Mouse (Mus musculus): Measurements from ENCODE around the gene Gtf2f2. TPM values are rescaled to one million over a fixed set of nuclear protein-coding genes. Genes with fewer than 3 reads are reported as not detected.
"Not testable (repeated sequence)": the region's sequence is repeated elsewhere in the genome, so short reads cannot be mapped to it uniquely, and the experiment has no call there.

Gtf2f2 gene
- polyA plus RNA-seq, 2 experiments from 2014 or later = 40.8 to 42.2 TPM

DNA sequence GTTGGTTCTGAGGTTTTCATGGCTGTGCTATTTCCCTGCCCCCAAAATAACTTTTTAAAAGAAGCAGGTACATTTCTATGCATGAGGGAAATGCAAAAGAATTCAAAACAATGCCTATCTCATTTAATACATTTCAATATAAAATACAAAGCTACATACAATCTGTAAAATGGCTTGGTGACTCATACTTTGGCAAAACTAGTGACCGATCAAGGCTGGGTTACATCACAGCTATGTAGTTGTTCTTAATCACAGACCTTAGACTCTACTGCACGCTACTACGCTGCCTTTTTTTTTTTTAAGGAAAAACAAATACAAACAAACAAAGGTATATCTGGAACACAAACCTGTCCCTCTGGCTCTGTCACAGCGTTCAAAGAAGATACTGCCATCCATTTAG lies 18.3 kb downstream of the Gtf2f2 start:
- no peak for ATAC-seq

DNA sequence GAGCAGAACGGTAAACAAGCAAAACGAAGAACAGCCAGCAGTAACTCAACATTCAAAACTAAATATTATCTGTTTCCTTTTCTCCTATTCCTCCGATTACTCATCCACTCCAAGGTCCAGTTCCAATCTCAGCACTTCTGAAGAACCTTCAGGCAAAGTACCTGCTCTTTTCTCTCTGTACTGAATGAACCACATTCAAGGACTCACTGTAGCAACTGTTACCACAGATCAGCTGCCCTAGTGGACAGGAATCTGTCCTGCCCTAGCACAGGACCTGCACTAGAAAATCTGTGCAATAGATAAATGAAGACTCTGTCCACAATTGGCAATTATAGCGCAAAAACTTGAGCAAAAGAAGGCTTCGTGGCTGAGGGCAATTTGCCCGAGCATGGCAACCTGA lies 19.7 kb downstream of the Gtf2f2 start:
- ATAC-seq = no peak

DNA sequence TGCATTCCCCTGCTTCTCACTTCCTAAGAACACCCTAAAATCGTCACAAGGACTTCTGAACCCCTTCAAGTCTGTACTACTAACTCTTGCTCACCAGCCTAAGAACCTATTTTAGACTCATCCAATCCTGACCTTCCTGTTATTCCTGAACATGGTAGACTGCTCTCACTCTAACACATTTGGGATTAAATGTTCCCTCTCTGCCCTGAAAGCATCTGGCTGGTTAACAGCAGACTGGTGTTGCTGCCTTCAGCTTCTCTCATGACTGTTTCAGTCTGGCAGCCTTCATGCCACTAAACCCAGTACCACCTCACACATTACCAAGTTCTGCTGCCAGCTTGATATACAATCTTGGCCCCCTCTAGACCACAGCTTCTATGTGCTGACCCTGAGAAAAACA lies 21.5 kb downstream of the Gtf2f2 start:
- ATAC-seq = no peak

DNA sequence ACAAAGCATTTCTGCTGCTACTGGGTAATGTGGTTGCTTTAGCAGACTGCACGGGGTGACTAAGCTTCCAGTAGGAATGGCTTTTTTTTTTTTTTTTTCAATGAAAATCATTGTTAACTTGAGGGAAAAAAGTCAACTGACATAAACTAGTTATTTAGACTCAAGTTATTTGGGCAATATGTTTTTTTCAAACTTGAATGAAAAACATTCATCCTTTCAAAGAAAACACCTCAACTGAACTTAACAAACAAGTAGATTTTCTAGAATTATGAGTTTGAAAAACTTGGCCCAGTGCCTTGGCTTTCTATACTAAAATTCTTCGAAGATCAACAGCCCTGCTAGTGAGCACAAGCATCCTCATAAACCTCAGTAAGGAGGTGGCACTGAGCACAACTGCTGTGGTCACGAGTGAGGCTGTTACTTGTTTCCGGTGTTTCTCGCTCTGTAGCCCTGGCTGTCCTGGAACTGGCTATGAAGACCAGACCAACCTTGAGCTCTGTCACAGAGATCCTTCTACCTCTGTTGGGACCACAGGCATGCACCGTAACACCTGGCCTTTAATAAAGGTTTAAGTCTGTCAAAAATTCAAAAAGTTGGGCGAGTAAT lies 23.7 kb downstream of the Gtf2f2 start:
- peak; percentile 62 for ATAC-seq

DNA sequence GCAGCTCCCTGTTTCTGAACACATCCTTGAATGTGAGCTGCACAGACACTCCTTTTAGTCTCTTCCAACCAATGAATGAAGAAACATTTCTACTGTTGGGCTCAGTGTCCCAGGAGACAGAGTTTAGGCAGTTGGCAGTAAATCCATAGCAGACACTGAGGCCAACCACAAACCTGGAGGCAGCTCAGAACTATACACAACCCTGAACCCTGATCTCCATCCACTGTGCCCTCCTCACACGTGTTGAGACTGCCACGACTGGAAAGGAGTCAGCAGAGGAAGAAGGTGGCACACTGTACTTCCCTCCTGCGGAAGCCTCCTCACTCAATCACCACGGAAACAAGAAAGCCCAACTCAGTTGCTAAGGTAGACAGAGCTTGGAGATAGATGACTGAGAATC lies 25.6 kb downstream of the Gtf2f2 start:
- no peak for ATAC-seq

DNA sequence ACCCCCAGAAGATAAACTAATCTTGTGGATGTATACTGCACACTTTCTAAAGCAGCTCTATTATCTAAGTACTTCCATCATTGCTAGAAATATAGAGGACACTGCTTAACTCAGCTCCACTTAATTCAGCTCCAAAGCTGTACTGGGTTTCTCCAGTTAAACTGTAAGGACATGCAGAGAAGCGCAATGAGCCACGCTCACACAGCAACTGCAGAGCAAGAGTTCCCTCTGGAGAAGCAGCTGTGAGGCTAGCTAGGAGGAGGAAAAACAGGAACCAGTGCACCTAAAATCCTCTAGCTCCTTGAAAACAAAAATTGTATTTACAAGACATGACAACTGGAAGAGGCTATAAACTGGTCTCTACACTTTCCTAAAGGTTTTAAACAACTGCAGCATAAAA lies 26.8 kb downstream of the Gtf2f2 start:
- ATAC-seq = no peak

DNA sequence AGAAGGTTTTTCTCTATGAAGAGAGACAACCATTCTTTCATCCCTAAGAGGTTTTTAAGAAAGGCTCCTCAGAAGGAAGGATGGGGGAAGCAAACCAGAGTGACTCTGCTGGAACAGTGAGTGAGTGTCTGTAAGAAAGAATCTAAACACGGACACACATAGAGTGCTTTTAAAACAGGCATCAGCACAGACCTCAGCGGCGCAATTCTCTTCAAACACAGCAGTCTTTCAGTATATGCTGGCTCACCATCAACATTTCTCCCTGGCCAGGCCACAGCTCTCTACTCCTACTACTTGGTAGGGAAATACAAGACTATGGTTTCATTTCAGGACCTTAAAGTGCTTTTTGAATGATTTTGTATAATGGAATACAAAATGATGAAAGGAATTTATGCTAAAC lies 29.4 kb downstream of the Gtf2f2 start:
- no peak for ATAC-seq

DNA sequence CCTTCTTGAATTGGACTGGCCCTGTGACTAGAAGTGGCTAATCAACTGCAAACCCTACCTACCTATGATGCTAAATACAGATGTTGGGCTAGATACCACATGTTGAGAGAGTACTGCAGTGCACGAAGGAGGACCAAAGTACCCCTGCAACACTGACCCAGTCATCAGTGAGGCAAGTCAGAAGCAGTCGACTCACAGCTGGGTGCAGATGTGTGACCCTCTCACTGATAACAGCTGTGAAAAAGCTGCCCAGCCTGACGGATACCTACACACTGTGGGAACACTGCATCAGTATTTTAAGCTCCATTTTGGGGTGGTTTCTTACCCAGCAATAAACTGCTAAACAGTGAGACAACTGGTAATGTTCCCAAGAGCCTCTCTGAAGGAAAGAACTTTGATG lies 34.6 kb downstream of the Gtf2f2 start:
- ATAC-seq = no peak

DNA sequence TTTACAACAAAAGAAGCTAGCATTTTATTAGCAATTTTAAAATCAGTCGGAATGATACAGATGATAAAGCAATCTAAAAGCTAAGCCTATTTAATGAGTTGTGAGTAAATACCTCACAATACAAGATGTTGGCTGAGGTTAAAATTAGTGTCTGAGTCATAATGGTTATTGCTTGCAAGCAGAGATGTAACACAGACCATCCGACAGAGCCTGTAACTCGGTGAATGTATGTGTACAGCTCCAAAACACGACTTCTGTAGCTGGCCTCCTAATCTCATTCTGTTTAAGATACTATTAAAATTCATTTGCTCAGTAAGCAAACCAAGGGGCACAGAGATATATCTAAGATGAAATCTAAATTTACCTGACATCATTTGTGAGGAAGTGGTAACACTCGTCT lies 43.4 kb downstream of the Gtf2f2 start:
- no peak for ATAC-seq

DNA sequence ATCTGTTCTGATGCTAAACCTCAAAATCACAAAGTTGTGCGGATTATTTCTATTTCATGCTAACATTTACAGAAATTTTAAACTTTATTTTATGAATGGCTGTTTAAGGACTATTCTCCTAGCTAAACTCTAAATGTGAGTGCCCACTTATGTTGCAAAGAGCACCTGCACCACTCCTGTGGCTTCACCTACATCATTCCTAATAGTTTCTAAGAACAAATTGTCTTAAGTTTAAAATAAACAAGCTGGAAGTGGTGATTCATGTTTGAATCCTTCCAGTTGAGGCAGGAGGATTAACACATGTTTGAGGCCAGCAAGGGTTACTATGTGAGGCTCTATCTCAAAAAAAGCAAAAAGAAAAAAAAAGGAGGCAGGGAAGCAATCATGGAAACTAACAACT lies 46.2 kb downstream of the Gtf2f2 start:
- no peak for ATAC-seq

DNA sequence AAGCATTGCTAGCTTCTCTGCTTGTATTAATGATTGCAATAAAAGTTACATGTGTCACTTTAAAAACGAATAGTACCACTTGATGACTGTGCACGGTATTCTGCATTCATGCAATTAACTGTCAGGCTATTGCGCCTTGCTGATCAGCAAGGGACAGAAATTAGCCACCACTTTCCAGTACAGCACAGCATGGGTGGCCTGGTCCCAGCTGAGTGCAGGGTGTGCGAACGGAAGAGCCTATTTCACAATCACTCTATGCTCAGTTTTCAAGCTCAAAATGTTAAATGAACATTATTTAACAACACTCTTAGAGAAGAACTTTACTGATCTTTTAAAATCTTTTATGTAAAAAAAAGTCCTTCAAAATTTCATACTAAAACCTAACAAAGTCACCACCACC lies 46.7 kb downstream of the Gtf2f2 start:
- no peak for ATAC-seq

DNA sequence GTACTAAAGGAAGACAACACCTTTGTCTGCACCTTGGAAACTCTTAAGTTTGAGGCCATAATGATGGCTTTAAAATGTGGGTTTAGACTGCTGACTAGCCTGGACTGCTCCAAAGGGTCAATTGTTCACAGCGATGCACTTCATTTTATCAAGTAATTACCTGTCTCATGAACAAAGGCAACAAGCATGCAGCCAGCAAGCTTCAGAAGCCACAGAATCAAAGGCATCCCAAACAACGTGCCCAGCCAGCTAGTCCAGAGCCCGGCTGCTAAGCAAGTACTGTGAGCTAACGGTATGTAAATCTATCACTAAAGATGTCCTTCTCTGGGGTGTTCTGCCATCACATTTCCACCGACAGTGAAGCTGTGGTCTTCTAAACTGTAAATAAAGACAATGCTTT lies 47.5 kb downstream of the Gtf2f2 start:
- no peak for ATAC-seq

DNA sequence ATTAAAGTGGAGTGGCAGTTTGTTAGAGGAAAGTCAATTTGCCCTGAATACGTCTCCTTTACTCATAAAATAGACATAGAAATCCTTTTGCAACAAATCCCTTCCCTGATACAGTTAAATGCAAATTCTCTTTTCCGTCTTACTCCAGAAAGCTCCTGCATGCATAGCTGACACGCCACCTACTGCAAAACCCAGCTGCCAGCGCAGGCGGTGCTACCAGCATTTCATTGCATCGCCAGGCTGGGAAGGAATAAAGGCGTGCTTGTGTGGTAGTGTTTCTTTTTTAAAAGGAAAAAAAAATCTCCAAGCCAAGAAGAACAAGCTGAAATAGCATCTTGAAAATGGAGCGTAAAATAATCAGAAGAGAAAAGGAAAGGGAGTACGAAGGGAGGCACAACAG lies 48.4 kb downstream of the Gtf2f2 start:
- no peak for ATAC-seq

DNA sequence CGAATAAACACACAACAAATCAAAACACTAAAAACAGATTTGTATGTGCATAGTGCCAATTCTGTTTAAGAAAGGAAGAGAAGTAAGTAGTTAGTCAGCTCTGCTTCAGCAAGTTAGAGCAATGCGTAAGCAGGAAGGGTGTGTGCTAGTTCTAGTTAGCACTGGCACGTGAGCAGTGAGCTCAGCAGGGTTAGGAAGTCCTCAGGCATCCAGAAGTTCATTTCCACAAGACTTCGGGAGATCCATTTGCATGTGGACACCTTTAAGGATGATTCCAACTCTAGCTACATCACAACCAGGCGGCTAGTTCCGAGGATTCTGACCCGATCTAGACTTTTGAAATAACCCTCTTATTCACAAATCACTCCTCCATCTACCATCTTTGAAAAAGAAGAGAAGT lies 55.9 kb downstream of the Gtf2f2 start, which contains the start of gene Kctd4:
Gene Kctd4, plus strand, starts transcription at position 244 of the 400 bp plus-strand sequence.
- no peak for ATAC-seq

DNA sequence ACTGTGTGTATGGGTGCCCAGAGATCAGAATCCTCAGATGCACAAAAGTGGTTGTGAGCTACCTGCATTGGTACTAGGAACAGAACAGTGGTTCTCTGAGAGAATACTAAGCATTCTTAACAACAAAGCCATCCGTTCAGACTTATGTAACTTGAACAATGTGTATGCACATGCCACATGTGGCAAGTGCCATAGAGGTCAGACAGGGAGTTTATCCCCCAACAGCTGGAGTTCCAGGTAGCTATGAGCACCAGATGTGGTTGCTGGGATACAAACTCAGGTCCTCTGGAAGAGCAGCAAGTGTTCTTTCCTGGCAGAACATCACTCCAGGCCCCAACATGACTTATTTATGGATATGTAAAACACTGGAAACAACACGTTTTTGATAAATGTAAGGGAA lies 57.7 kb downstream of the Gtf2f2 start:
- ATAC-seq = no peak

DNA sequence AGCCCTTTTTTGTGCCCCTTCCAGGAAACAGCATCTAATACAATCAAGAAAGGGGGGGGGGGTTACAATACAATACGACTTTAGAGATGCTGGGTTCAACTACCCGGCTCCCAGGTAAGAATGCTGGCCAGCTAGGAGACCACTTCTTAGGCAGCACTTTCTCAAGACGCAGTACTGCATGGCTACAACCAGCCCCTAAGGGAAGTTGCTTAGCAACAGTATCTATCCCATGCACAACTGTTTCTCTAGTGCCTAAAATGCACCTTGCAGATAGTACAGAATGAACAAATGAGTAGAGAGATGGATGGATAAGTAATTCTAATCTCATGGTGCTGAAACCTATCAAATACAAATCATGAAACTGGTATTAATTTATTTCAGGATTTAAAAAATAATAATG lies 63.0 kb downstream of the Gtf2f2 start:
- ATAC-seq = no peak

DNA sequence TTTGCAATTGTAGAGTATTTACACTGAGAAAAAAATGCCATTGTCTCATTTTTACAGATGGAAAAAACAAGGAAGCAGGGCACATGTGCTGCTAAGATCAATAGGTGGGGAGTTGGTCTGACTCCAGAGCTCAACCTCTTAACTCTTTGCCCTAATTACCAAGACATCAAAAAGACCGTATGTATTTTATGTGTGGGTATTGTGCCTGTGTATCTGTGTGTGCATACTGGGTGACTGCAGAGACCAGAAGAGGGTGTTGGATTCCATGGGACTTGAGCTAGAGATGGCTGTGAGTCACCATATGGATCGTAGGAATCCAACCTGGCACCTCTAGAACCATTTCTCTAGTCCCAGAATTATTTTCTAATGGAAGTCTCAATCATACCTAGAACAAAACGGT lies 68.3 kb downstream of the Gtf2f2 start:
- no peak for ATAC-seq

DNA sequence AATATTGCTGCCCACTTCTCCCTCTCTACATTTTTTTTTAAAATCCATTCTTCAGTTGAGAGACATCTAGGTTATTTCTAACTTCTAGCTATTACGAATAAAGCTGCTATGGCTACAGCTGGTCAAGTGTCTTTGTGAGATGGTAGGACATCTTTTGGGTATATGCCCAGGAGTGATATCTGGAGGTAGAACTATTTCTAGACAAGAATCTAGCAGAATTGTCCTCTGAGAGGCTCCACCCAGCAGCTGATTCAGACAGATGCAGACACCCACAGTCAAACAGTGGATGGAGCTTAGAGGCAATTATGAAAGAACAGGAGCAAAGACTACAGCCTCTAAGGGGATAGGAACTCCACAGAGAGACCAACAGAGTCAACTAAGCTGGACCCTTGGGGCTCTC lies 69.2 kb downstream of the Gtf2f2 start:
- ATAC-seq = no peak

DNA sequence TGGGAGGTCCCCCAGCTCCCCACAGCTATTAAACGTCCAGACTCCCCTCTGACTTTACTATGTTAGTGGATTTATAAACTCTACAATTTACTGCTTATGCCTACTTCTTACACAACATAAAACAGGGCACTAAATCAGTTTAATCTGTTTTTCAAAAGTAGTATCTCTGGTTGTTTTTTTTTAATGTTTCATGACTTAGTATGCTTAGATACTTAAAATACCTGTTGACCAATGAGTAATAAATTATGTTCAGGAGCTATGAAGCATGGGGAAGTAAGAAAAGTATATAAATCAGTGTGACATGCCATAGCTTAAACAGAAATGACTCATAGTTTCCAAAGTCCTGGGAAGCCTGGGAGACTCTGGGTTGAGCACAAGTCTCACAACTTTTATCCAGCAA lies 73.0 kb downstream of the Gtf2f2 start:
- no peak for ATAC-seq

DNA sequence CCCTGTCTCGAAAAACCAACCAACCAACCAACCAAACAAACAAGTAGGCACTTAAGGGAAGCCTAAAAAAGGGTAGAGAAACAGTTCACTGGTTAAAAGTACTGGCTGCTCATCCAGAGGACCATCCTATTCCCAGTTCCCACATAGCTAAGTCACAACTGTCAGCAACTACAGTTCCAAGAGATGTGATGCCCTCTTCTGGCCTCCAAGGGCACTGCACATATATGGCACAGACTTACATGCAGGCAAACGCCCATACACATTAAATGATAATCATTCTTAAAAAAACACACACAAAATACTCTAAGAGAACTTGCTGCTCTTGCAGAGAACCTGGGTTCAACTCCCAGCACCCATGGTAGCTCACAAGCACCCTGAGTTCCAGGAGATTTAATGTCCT lies 76.3 kb downstream of the Gtf2f2 start:
- no peak for ATAC-seq

DNA sequence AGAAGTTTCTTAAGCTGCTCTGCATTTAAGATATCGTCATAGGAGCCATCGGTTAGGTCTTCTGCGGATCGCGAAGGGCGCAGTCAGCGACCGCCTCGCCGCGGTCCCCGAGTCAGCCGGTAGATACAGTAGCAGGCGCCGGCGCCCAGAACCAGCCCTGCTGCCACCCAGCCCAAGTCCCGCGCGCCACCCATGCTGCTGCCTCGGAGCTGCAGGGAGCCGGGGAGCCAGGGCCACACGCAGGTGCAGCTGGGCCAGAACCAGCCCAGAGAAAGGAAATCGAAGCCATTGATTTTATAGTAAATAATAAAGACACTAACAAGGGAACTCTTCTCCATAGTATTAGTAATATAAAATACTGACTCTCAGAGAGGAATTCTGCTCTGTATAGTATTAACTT lies 79.4 kb downstream of the Gtf2f2 start:
- ATAC-seq = no peak

DNA sequence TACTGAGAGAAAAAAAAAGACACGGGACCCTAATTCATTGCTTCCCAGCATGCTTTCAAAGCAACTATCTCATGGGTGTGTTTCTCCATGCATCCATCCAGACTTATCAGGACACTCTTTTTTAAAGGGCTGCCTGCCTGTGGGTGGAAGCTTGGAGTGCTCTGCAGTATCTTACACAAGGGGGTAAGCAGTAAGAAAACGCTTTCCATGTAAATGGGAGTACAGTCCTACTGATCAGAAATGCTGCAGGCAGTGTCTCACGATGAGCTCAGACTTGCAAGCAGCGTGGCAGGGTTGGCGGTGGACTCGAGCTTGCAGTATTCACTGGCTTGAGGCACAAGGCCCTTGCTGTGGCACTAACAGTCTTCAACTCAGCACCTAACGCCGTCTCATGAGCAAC lies 81.0 kb downstream of the Gtf2f2 start:
- not testable (repeated sequence) for ATAC-seq

DNA sequence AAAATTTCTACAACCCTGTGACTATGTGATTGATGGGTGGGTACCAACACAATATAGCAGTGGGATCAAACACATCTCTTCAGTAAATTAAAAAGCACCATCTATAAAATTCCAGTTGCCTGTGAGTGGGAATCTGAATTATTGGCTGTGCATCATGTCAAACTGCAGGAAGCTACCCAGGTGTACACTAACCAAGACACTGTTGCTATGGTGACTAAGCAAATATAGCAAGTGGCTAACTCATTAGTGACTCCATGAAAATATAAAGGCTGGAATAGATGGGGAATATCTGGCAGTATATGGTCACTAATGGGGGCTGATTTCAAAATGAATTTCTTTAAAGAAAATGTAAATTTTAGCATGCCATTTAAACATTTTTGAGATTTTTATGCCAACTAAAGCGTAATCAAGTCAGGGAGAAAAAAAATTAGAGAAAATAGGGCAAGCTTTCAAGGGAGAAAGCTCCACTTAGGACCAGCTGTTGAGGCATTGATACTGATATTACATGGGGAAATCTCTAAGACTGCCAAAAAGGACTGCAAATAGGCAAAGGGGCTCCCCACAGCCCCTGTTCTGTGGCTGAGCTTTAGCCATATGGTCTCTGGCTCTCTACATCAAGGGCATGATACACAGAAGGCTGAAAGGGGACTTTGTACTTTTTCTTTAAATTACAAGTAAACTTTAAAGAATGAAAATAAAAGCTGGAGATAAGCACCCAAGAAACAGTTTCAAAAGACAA lies 87.2 kb downstream of the Gtf2f2 start:
- ATAC-seq = no peak

DNA sequence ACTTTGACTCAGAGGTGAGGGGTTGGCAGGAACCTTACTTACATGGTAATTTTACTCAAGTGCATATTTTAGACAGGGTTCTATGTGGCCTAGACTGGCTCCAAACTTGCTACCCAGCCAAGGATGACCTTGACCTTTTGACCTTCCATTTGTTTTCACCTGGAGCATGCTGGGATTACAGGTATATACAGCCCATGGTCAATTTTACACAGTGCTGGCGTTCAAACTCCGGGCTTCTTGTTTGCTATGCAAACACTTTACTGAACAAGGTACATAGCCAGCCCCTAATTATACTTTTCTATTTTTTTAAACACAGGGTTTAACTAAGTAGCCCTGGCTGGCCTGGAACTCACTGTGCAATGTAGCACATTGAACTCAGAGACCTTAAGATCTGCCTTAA lies 98.0 kb downstream of the Gtf2f2 start:
- ATAC-seq = no peak

DNA sequence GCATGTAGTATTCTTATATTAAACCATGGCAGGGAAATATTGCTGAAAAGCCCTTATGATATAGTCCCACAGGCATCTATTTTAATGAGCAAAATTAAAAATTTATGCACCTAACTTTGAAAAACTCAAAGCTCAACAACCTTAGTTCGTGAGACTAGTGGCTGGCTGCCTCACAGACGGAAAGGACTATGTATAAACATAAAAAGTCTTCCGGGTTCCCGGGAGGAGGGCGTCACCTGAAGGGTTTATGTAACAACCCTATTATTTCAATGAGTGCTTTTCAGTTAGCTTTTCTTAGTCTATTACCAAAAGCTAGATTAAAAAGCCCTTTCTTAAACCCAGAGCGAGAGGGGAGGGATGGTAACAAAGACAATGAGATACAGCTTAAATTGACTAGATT lies 98.7 kb downstream of the Gtf2f2 start:
- ATAC-seq = no peak
